Mouse (Mus musculus) thymus, adult 2 months (tissue): ENCODE data around the gene Nkx2-2. TPM values are rescaled to one million over a fixed set of nuclear protein-coding genes. Genes with fewer than 3 reads are reported as not detected.

Experiments
- DNase-seq: peaks from one replicate; pipeline ENCODE4 v3.0.0; 2021
- H3K27ac ChIP-seq: fragments of 200-500 bp; 2 replicates; pipeline ENCODE4 v1.5.1; 2012; ENCODE audit warnings: low read length, control low read depth; ENCODE audit not compliant: control insufficient read depth, insufficient read depth
- H3K27me3 ChIP-seq: fragments of 200-500 bp; 2 replicates; pipeline ENCODE4 v1.6.1; 2012; ENCODE audit warnings: mild to moderate bottlenecking, low read length, moderate library complexity, mixed read lengths; ENCODE audit not compliant: control insufficient read depth, insufficient read depth
- H3K36me3 ChIP-seq: fragments of 200-500 bp; 2 replicates; pipeline ENCODE4 v1.6.1; 2012; ENCODE audit warnings: mild to moderate bottlenecking, low read length, moderate library complexity; ENCODE audit not compliant: control insufficient read depth, insufficient read depth
- H3K4me1 ChIP-seq: fragments of 200-500 bp; replicated peaks from 2 replicates; pipeline ENCODE4 v1.6.1; 2012; ENCODE audit warnings: low read length; ENCODE audit not compliant: control insufficient read depth, insufficient read depth
- H3K4me3 ChIP-seq: fragments of 200-500 bp; 2 replicates; pipeline ENCODE4 v1.5.1; 2012; ENCODE audit warnings: mild to moderate bottlenecking, low read length, control low read depth, moderate library complexity; ENCODE audit not compliant: control insufficient read depth, insufficient read depth
- CTCF ChIP-seq: fragments of 200-500 bp; IDR thresholded peaks from 2 replicates; pipeline ENCODE4 v1.5.1; 2012; ENCODE audit warnings: mild to moderate bottlenecking, control low read depth, low read length, moderate library complexity, borderline replicate concordance; ENCODE audit not compliant: control insufficient read depth, poor library complexity, insufficient read depth; ENCODE audit errors: extremely low read depth
- POLR2A ChIP-seq: fragments of 200-500 bp; IDR thresholded peaks from 2 replicates; pipeline ENCODE4 v1.6.1; 2012; ENCODE audit warnings: mild to moderate bottlenecking, low read length, control low read depth, moderate library complexity; ENCODE audit not compliant: control insufficient read depth, poor library complexity, insufficient read depth; ENCODE audit errors: extremely low read depth
- WGBS: fragments of 180-500 bp; shearing (Covaris S2); methylation state at CpG from one replicate; pipeline ENCODE4 v1.1.7; 2018; 5-methylcytosine and 5-hydroxymethylcytosine counted together
- polyA plus RNA-seq: library from polyadenylated mRNA; depleted of rRNA; stranded (reverse); fragments of >200 nt; gene quantifications from 2 replicates; pipeline ENCODE4 v1.2.3, GENCODE M21; 2012

Nkx2-2 gene
- polyA plus RNA-seq, 1 experiment, result 0.11 TPM

- Histone ChIP-seq H3K27ac (no peak overlapping the region), H3K4me3 (no peak overlapping the region), H3K27me3 (peaks cover 23% of the 10 kb centered on the region), H3K4me1 (peaks cover 7% of the 10 kb centered on the region), H3K36me3 (no peaks in the 10 kb centered on the region)
- no peak for TF ChIP-seq POLR2A
- no peak for TF ChIP-seq CTCF
- DNase-seq, result no peak
- WGBS, result 28% methylated on average over 18 of the region's 18 CpGs
Measured at GRCm38 (mm10) chr2:147181926-147182708, 11.9 kb downstream of the Nkx2-2 start.

GRCm38 (mm10) chr2:147181304-147181665 is 12.8 kb downstream of the Nkx2-2 start:
- H3K36me3 ChIP-seq, result no peaks in the 10 kb centered on the region
- DNase-seq, result no peak
- H3K4me3 ChIP-seq, result no peak overlapping the region
- H3K4me1 ChIP-seq, result peaks cover 7% of the 10 kb centered on the region
- TF ChIP-seq POLR2A (no peak), CTCF (no peak)
- H3K27ac ChIP-seq, result no peak overlapping the region
- peaks cover 21% of the 10 kb centered on the region for H3K27me3 ChIP-seq
- WGBS, result 21% methylated on average over 5 of the region's 5 CpGs

- WGBS, result 23% methylated on average over 32 of the region's 32 CpGs
- H3K27ac ChIP-seq, result no peak overlapping the region
- no peaks in the 10 kb centered on the region for H3K36me3 ChIP-seq
- no peak for DNase-seq
- peaks cover 20% of the 10 kb centered on the region for H3K27me3 ChIP-seq
- no peak overlapping the region for H3K4me3 ChIP-seq
- peaks cover 7% of the 10 kb centered on the region for H3K4me1 ChIP-seq
- no peak for TF ChIP-seq POLR2A
- TF ChIP-seq CTCF, result no peak
Measured at GRCm38 (mm10) chr2:147180649-147181303, 13.3 kb downstream of the Nkx2-2 start.

- TF ChIP-seq POLR2A, result no peak
- TF ChIP-seq CTCF, result peak; percentile 78; the same call in 1 of the 2 replicates
- Histone ChIP-seq H3K4me1 (peaks cover 10% of the 10 kb centered on the region), H3K36me3 (no peaks in the 10 kb centered on the region), H3K4me3 (peak overlapping the region; percentile 12; the same call in 1 of the 2 replicates), H3K27me3 (peaks cover 9% of the 10 kb centered on the region), H3K27ac (no peak overlapping the region)
- WGBS, result 5% methylated on average over 39 of the region's 39 CpGs
- DNase-seq, result peak; percentile 71
Measured at GRCm38 (mm10) chr2:147178091-147179059, 15.7 kb downstream of the Nkx2-2 start.

DNA sequence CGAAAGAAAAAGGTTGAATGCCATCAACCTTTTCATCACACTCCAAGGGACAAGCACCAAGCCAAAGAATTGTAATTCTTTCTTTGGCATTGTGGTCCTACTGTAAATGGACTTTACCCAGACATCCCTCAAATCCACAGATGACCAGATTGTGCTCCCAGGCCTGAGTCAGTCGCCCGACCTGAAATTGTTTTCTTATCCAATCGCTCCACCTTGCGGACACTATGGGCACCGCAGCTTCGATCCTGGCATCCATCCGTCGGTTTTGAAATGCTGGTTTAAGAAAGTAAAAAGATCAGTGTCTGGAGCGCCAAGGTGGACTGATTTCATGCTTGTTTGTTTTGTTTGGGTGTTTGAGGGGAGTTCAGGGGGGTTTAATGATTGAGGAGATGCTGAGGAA is 16.4 kb downstream of the Nkx2-2 start:
- Histone ChIP-seq H3K27ac (no peak overlapping the region), H3K4me3 (no peak overlapping the region), H3K27me3 (peaks cover 7% of the 10 kb centered on the region; the same call in 1 of the 2 replicates), H3K4me1 (peaks cover 10% of the 10 kb centered on the region), H3K36me3 (no peaks in the 10 kb centered on the region)
- DNase-seq, result peak; percentile 78
- TF ChIP-seq POLR2A, result no peak
- TF ChIP-seq CTCF, result no peak
- WGBS, result 11% methylated on average over 10 of the region's 10 CpGs

- H3K36me3 ChIP-seq, result no peaks in the 10 kb centered on the region
- H3K27ac ChIP-seq, result no peak overlapping the region
- TF ChIP-seq CTCF (no peak), POLR2A (no peak)
- no peak for DNase-seq
- WGBS, result 86% methylated on average over 11 of the region's 11 CpGs
- no peak overlapping the region for H3K4me3 ChIP-seq
- H3K4me1 ChIP-seq, result peaks cover 10% of the 10 kb centered on the region
- no peaks in the 10 kb centered on the region; the same call in 1 of the 2 replicates for H3K27me3 ChIP-seq
Measured at GRCm38 (mm10) chr2:147175296-147175695, 18.7 kb downstream of the Nkx2-2 start.
